Mouse (Mus musculus): ENCODE data around the gene Gm45717.
A peak's percentile ranks its signal among the peaks of the same experiment; 100 is the strongest.

Gene Gm45717

GRCm38 (mm10) chr7:140943356-140943755 is 12.4 kb downstream of the Gm45717 start:
- no peak for DNase-seq (ENCODE audit: low spot score in 2 of 2)

GRCm38 (mm10) chr7:140942811-140943210 is 12.9 kb downstream of the Gm45717 start:
- DNase-seq (ENCODE audit: low spot score in 2 of 2): no peak

GRCm38 (mm10) chr7:140942341-140942740 is 13.4 kb downstream of the Gm45717 start:
- no peak for DNase-seq (ENCODE audit: low spot score in 2 of 2)

- no peak for DNase-seq (ENCODE audit: low spot score in 2 of 2)
Measured at GRCm38 (mm10) chr7:140941222-140942051, 14.3 kb downstream of the Gm45717 start, which contains the start of gene Pgghg. TSS of gene Pgghg (plus strand) at chr7:140941391.

GRCm38 (mm10) chr7:140939669-140940171 is 16.0 kb downstream of the Gm45717 start:
- DNase-seq (ENCODE audit: low spot score in 2 of 2): no peak

- DNase-seq (ENCODE audit: low spot score in 2 of 2): no peak
Measured at GRCm38 (mm10) chr7:140938896-140939295, 16.8 kb downstream of the Gm45717 start.

- no peak for DNase-seq (ENCODE audit: low spot score in 2 of 2)
Measured at GRCm38 (mm10) chr7:140938436-140938835, 17.3 kb downstream of the Gm45717 start.

- DNase-seq (ENCODE audit: low spot score in 2 of 2): no peak
Measured at GRCm38 (mm10) chr7:140927181-140927580, 28.6 kb downstream of the Gm45717 start.

- no peak for DNase-seq (ENCODE audit: low spot score in 2 of 2)
Measured at GRCm38 (mm10) chr7:140923070-140923775, 32.5 kb downstream of the Gm45717 start.

- DNase-seq (ENCODE audit: low spot score in 2 of 2): no peak
Measured at GRCm38 (mm10) chr7:140922398-140923069, 33.2 kb downstream of the Gm45717 start.

- DNase-seq (ENCODE audit: low spot score in 2 of 2): no peak
Measured at GRCm38 (mm10) chr7:140921225-140921975, 34.3 kb downstream of the Gm45717 start.

- no peak for DNase-seq (ENCODE audit: low spot score in 2 of 2)
Measured at GRCm38 (mm10) chr7:140920418-140921029, 35.2 kb downstream of the Gm45717 start, which contains the start of gene Nlrp6. TSS of gene Nlrp6 (plus strand) at chr7:140920902.

- DNase-seq (ENCODE audit: low spot score in 2 of 2): no peak
Measured at GRCm38 (mm10) chr7:140919911-140920310, 35.8 kb downstream of the Gm45717 start.

- DNase-seq (ENCODE audit: low spot score in 2 of 2): no peak
Measured at GRCm38 (mm10) chr7:140914031-140914690, 41.6 kb downstream of the Gm45717 start.

- no peak for DNase-seq (ENCODE audit: low spot score in 2 of 2)
Measured at GRCm38 (mm10) chr7:140912846-140913482, 42.8 kb downstream of the Gm45717 start.

- peak; percentile 28 to 44 for DNase-seq (ENCODE audit: low spot score in 2 of 2)
Measured at GRCm38 (mm10) chr7:140912293-140912692, 43.4 kb downstream of the Gm45717 start.

- peak; percentile 27 to 48 for DNase-seq (ENCODE audit: low spot score in 2 of 2)
Measured at GRCm38 (mm10) chr7:140908634-140909107, 47.1 kb downstream of the Gm45717 start.

GRCm38 (mm10) chr7:140908181-140908580 is 47.6 kb downstream of the Gm45717 start:
- no peak for DNase-seq (ENCODE audit: low spot score in 2 of 2)

GRCm38 (mm10) chr7:140907697-140908096 is 48.0 kb downstream of the Gm45717 start:
- DNase-seq (ENCODE audit: low spot score in 2 of 2): no peak

- no peak for DNase-seq (ENCODE audit: low spot score in 2 of 2)
Measured at GRCm38 (mm10) chr7:140907131-140907530, 48.6 kb downstream of the Gm45717 start.
